Mouse (Mus musculus) skeletal muscle tissue, postnatal 0 days (tissue): ENCODE results near the gene Ccn1. TPM values are rescaled to one million over a fixed set of nuclear protein-coding genes. Genes with fewer than 3 reads are reported as not detected.

Experiments used
- polyA plus RNA-seq: library from polyadenylated mRNA; unstranded; fragments of >200 nt; fragmentation: Nextera tagmentation; extraction: Ambion mirVana; gene quantifications from 2 replicates; pipeline ENCODE4 v1.2.1, GENCODE M21; 2015

Ccn1 gene
- 43.8 and 56.8 TPM in 2 replicates for polyA plus RNA-seq

GRCm38 (mm10) chr3:145649852-145650202, at the start of gene Ccn1:
TSS of gene Ccn1 (minus strand) at chr3:145649981.

Other genes starting within 250 kb of the Ccn1 start
- gene Znhit6, start 73.8 kb downstream of the Ccn1 start, polyA plus RNA-seq: 18.1 and 19.6 TPM in 2 replicates
- gene Ddah1, start 108.7 kb upstream of the Ccn1 start, polyA plus RNA-seq: 39.7 and 45.4 TPM in 2 replicates